Mouse (Mus musculus) spleen, adult 2 months (tissue): Measurements from ENCODE around the gene Fxyd4. TPM values are rescaled to one million over a fixed set of nuclear protein-coding genes. Genes with fewer than 3 reads are reported as not detected.
A peak's percentile ranks its signal among the peaks of the same experiment; 100 is the strongest.

Experiments
- DNase-seq, 2 experiments: peaks; one replicate each; pipeline versions ENCODE4 v3.0.0 to v3.0.0-alpha.2; 2012 to 2021; ENCODE audit warnings: low spot score in 2 of 2, low read depth in 1 of 2
- H3K27ac ChIP-seq: fragments of 200-500 bp; 2 replicates; pipeline ENCODE4 v1.5.1; 2012; ENCODE audit warnings: low read length, inconsistent platforms; ENCODE audit not compliant: insufficient read depth
- H3K27me3 ChIP-seq: fragments of 200-500 bp; 2 replicates; pipeline ENCODE4 v1.6.1; 2012; ENCODE audit warnings: mild to moderate bottlenecking, moderate library complexity, low read length, inconsistent platforms; ENCODE audit not compliant: control insufficient read depth, insufficient read depth
- H3K36me3 ChIP-seq: fragments of 200-500 bp; 2 replicates; pipeline ENCODE4 v1.6.1; 2012; ENCODE audit warnings: mild to moderate bottlenecking, low read length, inconsistent platforms; ENCODE audit not compliant: control insufficient read depth, insufficient read depth
- H3K4me1 ChIP-seq: fragments of 200-500 bp; 2 replicates; pipeline ENCODE4 v1.6.1; 2011; ENCODE audit warnings: inconsistent platforms; ENCODE audit not compliant: control insufficient read depth, insufficient read depth, insufficient read length
- H3K4me3 ChIP-seq: fragments of 200-500 bp; 2 replicates; pipeline ENCODE4 v1.5.1; 2011; ENCODE audit warnings: mild to moderate bottlenecking, inconsistent platforms; ENCODE audit not compliant: insufficient read depth, insufficient read length; ENCODE audit errors: extremely low read depth
- CTCF ChIP-seq: fragments of 200-500 bp; IDR thresholded peaks from 2 replicates; pipeline ENCODE4 v1.5.1; 2011; ENCODE audit warnings: mild to moderate bottlenecking, inconsistent platforms; ENCODE audit not compliant: insufficient read depth, insufficient read length, insufficient replicate concordance; ENCODE audit errors: extremely low read depth
- POLR2A ChIP-seq: fragments of 200-500 bp; IDR thresholded peaks from 2 replicates; pipeline ENCODE4 v1.6.1; 2011; ENCODE audit warnings: low read depth, low read length, inconsistent platforms
- WGBS: fragments of 180-500 bp; shearing (Covaris S2); methylation state at CpG from one replicate; pipeline ENCODE4 v1.1.7; 2018; 5-methylcytosine and 5-hydroxymethylcytosine counted together
- polyA plus RNA-seq: library from polyadenylated mRNA; depleted of rRNA; stranded (reverse); fragments of >200 nt; gene quantifications from 2 replicates; pipeline ENCODE4 v1.2.3, GENCODE M21; 2012

The Fxyd4 gene
- polyA plus RNA-seq, 1 experiment: not detected

GRCm38 (mm10) chr6:117943899-117944298, 6.4 kb upstream of the Fxyd4 start:
- no peak overlapping the region for H3K4me3 ChIP-seq
- WGBS: 80% methylated on average over 2 of the region's 2 CpGs
- no peak for DNase-seq
- TF ChIP-seq CTCF (no peak), POLR2A (no peak)
- H3K27ac ChIP-seq: no peak overlapping the region
- H3K36me3 ChIP-seq: no peaks in the 10 kb centered on the region
- H3K27me3 ChIP-seq: no peaks in the 10 kb centered on the region
- no peaks in the 10 kb centered on the region for H3K4me1 ChIP-seq

- TF ChIP-seq POLR2A: no peak
- no peak for TF ChIP-seq CTCF
- no peak for DNase-seq
- WGBS: 91% methylated on average over 10 of the region's 10 CpGs
- no peak overlapping the region for H3K27ac ChIP-seq
- H3K36me3 ChIP-seq: no peaks in the 10 kb centered on the region
- no peak overlapping the region for H3K4me3 ChIP-seq
- H3K4me1 ChIP-seq: no peaks in the 10 kb centered on the region
- H3K27me3 ChIP-seq: no peaks in the 10 kb centered on the region
Measured at GRCm38 (mm10) chr6:117942769-117943168, 5.3 kb upstream of the Fxyd4 start.

GRCm38 (mm10) chr6:117938951-117939350, 1.5 kb upstream of the Fxyd4 start:
- Histone ChIP-seq H3K4me1 (no peaks in the 10 kb centered on the region), H3K27me3 (no peaks in the 10 kb centered on the region), H3K36me3 (no peaks in the 10 kb centered on the region), H3K4me3 (no peak overlapping the region), H3K27ac (no peak overlapping the region)
- TF ChIP-seq POLR2A: no peak
- no peak for TF ChIP-seq CTCF
- WGBS: 87% methylated on average over 10 of the region's 10 CpGs
- DNase-seq: no peak

GRCm38 (mm10) chr6:117935681-117936612, 1.5 kb downstream of the Fxyd4 start:
- Histone ChIP-seq H3K36me3 (no peaks in the 10 kb centered on the region), H3K27me3 (no peaks in the 10 kb centered on the region), H3K27ac (no peak overlapping the region), H3K4me1 (no peaks in the 10 kb centered on the region), H3K4me3 (no peak overlapping the region)
- 80% methylated on average over 14 of the region's 14 CpGs for WGBS
- no peak for DNase-seq
- TF ChIP-seq POLR2A: no peak
- TF ChIP-seq CTCF: no peak

- 0 out of 2 replicates have a peak, but pooled peaks cover 1% of the 10 kb centered on the region for H3K36me3 ChIP-seq
- 90% methylated on average over 6 of the region's 6 CpGs for WGBS
- no peaks in the 10 kb centered on the region for H3K27me3 ChIP-seq
- TF ChIP-seq CTCF: no peak
- no peak for TF ChIP-seq POLR2A
- no peak overlapping the region for H3K4me3 ChIP-seq
- no peak overlapping the region for H3K27ac ChIP-seq
- DNase-seq: no peak
- no peaks in the 10 kb centered on the region for H3K4me1 ChIP-seq
Measured at GRCm38 (mm10) chr6:117934301-117934700, 3.2 kb downstream of the Fxyd4 start.

- TF ChIP-seq POLR2A: no peak
- peak; percentile 16; the same call in 1 of the 2 replicates for TF ChIP-seq CTCF
- no peak overlapping the region for H3K27ac ChIP-seq
- H3K4me3 ChIP-seq: no peak overlapping the region
- peaks cover 4% of the 10 kb centered on the region for H3K36me3 ChIP-seq
- H3K4me1 ChIP-seq: no peaks in the 10 kb centered on the region
- no peak for DNase-seq
- WGBS: 61% methylated on average over 11 of the region's 11 CpGs
- no peaks in the 10 kb centered on the region for H3K27me3 ChIP-seq
Measured at GRCm38 (mm10) chr6:117932325-117933051, 5.0 kb downstream of the Fxyd4 start.
